Mouse (Mus musculus): ENCODE results near the gene Filip1. TPM values are rescaled to one million over a fixed set of nuclear protein-coding genes. Genes with fewer than 3 reads are reported as not detected.

Gene Filip1
- polyA plus RNA-seq, 1 experiment = 1.1 TPM

- Histone ChIP-seq H3K27ac (ENCODE audit: insufficient read depth, low read length) (no peak overlapping the region), H3K4me1 (ENCODE audit: control insufficient read depth, insufficient read depth, insufficient read length) (peaks cover under 1% of the 10 kb centered on the region; the same call in 1 of the 2 replicates), H3K36me3 (ENCODE audit: control insufficient read depth, insufficient read depth, low read length) (no peaks in the 10 kb centered on the region), H3K4me3 (ENCODE audit: extremely low read depth, insufficient read depth, insufficient read length) (no peak overlapping the region), H3K27me3 (ENCODE audit: control insufficient read depth, insufficient read depth, low read length) (no peaks in the 10 kb centered on the region)
- DNase-seq (ENCODE audit: low read depth in 1 of 2, low spot score in 2 of 2) = no peak
- 90% methylated on average over 21 of the region's 21 CpGs for WGBS
- no peak for TF ChIP-seq CTCF (IDR thresholded peaks at IDR 0.05; ENCODE audit: extremely low read depth, insufficient read depth, insufficient read length, insufficient replicate concordance)
- TF ChIP-seq POLR2A (IDR thresholded peaks at IDR 0.05; ENCODE audit: low read depth, low read length) = no peak
Measured at GRCm38 (mm10) chr9:79927156-79927870, 85.3 kb downstream of the Filip1 start.

- TF ChIP-seq CTCF (IDR thresholded peaks at IDR 0.05; ENCODE audit: extremely low read depth, insufficient read depth, insufficient read length, insufficient replicate concordance) (no peak), POLR2A (IDR thresholded peaks at IDR 0.05; ENCODE audit: low read depth, low read length) (no peak)
- 89% methylated on average over 9 of the region's 9 CpGs for WGBS
- Histone ChIP-seq H3K27ac (ENCODE audit: insufficient read depth, low read length) (no peak overlapping the region), H3K4me1 (ENCODE audit: control insufficient read depth, insufficient read depth, insufficient read length) (peaks cover 5% of the 10 kb centered on the region), H3K36me3 (ENCODE audit: control insufficient read depth, insufficient read depth, low read length) (no peaks in the 10 kb centered on the region), H3K27me3 (ENCODE audit: control insufficient read depth, insufficient read depth, low read length) (no peaks in the 10 kb centered on the region), H3K4me3 (ENCODE audit: extremely low read depth, insufficient read depth, insufficient read length) (no peak overlapping the region)
- DNase-seq (ENCODE audit: low read depth in 1 of 2, low spot score in 2 of 2) = no peak
Measured at GRCm38 (mm10) chr9:79926464-79927155, 86.0 kb downstream of the Filip1 start.

GRCm38 (mm10) chr9:79925950-79926349 lies 86.7 kb downstream of the Filip1 start:
- H3K27me3 ChIP-seq (ENCODE audit: control insufficient read depth, insufficient read depth, low read length) = no peaks in the 10 kb centered on the region
- DNase-seq (ENCODE audit: low read depth in 1 of 2, low spot score in 2 of 2) = no peak
- TF ChIP-seq CTCF (IDR thresholded peaks at IDR 0.05; ENCODE audit: extremely low read depth, insufficient read depth, insufficient read length, insufficient replicate concordance) = no peak
- no peak for TF ChIP-seq POLR2A (IDR thresholded peaks at IDR 0.05; ENCODE audit: low read depth, low read length)
- peaks cover 5% of the 10 kb centered on the region for H3K4me1 ChIP-seq (ENCODE audit: control insufficient read depth, insufficient read depth, insufficient read length)
- WGBS = 92% methylated on average over 4 of the region's 4 CpGs
- H3K4me3 ChIP-seq (ENCODE audit: extremely low read depth, insufficient read depth, insufficient read length) = no peak overlapping the region
- H3K27ac ChIP-seq (ENCODE audit: insufficient read depth, low read length) = no peak overlapping the region
- H3K36me3 ChIP-seq (ENCODE audit: control insufficient read depth, insufficient read depth, low read length) = no peaks in the 10 kb centered on the region

DNA sequence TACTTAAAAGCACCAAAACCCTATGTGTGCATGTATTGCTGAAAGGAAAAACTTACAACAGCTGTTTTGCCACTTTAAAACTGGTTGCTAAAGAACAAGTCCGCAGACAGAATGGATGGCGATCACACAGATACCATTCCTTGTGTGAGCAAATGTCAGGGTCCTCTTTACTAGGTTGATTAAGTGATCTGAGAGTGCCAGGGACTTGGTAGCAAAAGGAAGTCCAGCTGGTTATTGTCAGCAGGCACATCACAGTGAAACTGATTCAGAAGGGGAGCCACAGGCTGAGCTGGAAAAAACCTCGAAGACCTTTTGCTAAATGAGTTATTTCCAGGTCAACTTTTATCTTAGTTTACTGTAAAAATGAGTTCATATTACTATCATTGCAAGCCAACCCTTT lies 89.4 kb downstream of the Filip1 start:
- Histone ChIP-seq H3K4me3 (ENCODE audit: extremely low read depth, insufficient read depth, insufficient read length) (no peak overlapping the region), H3K36me3 (ENCODE audit: control insufficient read depth, insufficient read depth, low read length) (no peaks in the 10 kb centered on the region), H3K4me1 (ENCODE audit: control insufficient read depth, insufficient read depth, insufficient read length) (peaks cover 10% of the 10 kb centered on the region), H3K27ac (ENCODE audit: insufficient read depth, low read length) (no peak overlapping the region), H3K27me3 (ENCODE audit: control insufficient read depth, insufficient read depth, low read length) (no peaks in the 10 kb centered on the region)
- 64% methylated on average over 3 of the region's 3 CpGs for WGBS
- TF ChIP-seq CTCF (IDR thresholded peaks at IDR 0.05; ENCODE audit: extremely low read depth, insufficient read depth, insufficient read length, insufficient replicate concordance) (no peak), POLR2A (IDR thresholded peaks at IDR 0.05; ENCODE audit: low read depth, low read length) (no peak)
- no peak for DNase-seq (ENCODE audit: low read depth in 1 of 2, low spot score in 2 of 2)

DNA sequence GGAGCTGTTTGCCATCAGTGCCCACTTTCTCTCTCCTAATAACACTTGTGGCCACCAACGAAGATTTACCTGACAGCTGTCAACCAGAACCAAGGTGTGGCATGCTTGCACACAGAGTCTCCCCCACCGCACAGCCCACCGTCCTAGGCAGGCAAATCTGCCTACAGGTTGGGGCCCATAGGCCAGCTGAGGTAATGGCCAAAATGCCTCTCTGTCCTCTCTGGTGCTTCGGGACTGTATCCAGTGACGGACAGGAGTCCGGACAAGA lies 90.2 kb downstream of the Filip1 start:
- Histone ChIP-seq H3K4me1 (ENCODE audit: control insufficient read depth, insufficient read depth, insufficient read length) (peaks cover 10% of the 10 kb centered on the region), H3K4me3 (ENCODE audit: extremely low read depth, insufficient read depth, insufficient read length) (no peak overlapping the region), H3K27ac (ENCODE audit: insufficient read depth, low read length) (no peak overlapping the region), H3K36me3 (ENCODE audit: control insufficient read depth, insufficient read depth, low read length) (no peaks in the 10 kb centered on the region), H3K27me3 (ENCODE audit: control insufficient read depth, insufficient read depth, low read length) (no peaks in the 10 kb centered on the region)
- TF ChIP-seq POLR2A (IDR thresholded peaks at IDR 0.05; ENCODE audit: low read depth, low read length) (no peak), CTCF (IDR thresholded peaks at IDR 0.05; ENCODE audit: extremely low read depth, insufficient read depth, insufficient read length, insufficient replicate concordance) (no peak)
- no peak for DNase-seq (ENCODE audit: low read depth in 1 of 2, low spot score in 2 of 2)
- 65% methylated on average over 6 of the region's 6 CpGs for WGBS

GRCm38 (mm10) chr9:79921701-79922492 lies 90.8 kb downstream of the Filip1 start:
- TF ChIP-seq POLR2A (IDR thresholded peaks at IDR 0.05; ENCODE audit: low read depth, low read length) (no peak), CTCF (IDR thresholded peaks at IDR 0.05; ENCODE audit: extremely low read depth, insufficient read depth, insufficient read length, insufficient replicate concordance) (no peak)

More at GRCm38 (mm10) chr9:79921701-79922492, 90.8 kb downstream of the Filip1 start:
- Histone ChIP-seq H3K27ac (ENCODE audit: insufficient read depth, low read length) (no peak overlapping the region), H3K27me3 (ENCODE audit: control insufficient read depth, insufficient read depth, low read length) (no peaks in the 10 kb centered on the region), H3K36me3 (ENCODE audit: control insufficient read depth, insufficient read depth, low read length) (no peaks in the 10 kb centered on the region), H3K4me1 (ENCODE audit: control insufficient read depth, insufficient read depth, insufficient read length) (peaks cover 10% of the 10 kb centered on the region), H3K4me3 (ENCODE audit: extremely low read depth, insufficient read depth, insufficient read length) (no peak overlapping the region)
- no peak for DNase-seq (ENCODE audit: low read depth in 1 of 2, low spot score in 2 of 2)
- 28% methylated on average over 10 of the region's 10 CpGs for WGBS

All from spleen, adult 2 months (tissue).